Mouse (Mus musculus): ENCODE data around the gene Tcf7l1.

Gene Tcf7l1

DNA sequence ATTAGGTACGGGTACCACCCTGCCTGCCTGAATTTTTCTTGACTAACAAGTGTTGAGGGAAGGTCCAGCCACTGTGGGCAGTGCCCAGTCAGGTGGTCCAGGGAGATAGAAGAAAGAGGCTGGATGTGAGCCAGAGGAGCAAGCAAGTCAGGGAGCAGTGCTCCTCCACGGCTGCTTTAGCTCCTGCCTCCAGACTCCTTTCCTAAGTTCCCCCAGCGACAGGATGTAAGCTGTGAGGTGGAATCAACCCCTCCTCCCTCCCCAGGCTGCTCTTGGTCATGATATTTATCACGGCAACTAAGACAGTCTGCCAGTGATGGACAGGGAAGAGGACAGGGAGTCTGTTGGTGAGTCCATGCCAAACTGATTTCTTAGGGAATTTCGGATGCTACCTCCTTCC, 195.1 kb downstream of the Tcf7l1 start:
- in situ Hi-C loops (cut with MboI, MseI), result no loop called here

DNA sequence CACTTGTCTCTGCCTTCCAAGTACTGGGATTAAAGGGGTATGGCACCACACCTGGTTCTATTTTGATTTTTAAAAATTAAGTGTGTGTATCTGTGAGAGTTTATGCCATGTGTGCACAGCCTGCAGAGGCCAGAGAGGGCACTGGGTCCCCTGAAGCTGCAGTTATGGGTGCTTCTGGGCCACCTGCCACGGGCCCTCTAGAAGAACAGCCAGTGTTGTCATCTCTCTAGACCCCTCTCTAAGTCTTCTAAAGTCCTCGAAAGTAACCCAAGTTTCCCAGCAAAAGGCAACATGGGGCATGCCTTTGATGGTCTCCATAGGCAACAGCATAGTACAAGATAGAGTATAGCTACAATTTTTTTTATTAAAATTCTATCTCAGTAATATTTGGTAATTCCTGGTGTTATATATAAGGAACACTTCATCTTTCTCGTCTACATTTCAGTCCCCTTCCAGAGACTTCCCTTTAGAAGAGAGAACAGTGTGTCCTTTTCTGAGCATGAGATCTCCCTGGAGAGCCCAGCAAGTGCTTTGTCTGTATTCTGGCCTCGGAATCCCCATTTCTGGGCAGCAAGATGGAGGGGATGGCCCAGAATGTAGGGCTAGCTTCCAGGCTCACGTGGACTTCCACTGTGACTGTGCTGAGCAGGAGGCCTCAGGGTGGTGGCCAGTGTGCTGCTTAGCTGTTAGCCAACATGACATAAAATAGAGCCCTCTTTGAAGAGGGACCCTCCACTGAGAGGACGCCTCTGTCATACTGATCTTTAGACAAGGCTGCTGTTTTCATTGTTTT, 195.8 kb downstream of the Tcf7l1 start:
- in situ Hi-C loops (cut with MboI, MseI), result no loop called here

DNA sequence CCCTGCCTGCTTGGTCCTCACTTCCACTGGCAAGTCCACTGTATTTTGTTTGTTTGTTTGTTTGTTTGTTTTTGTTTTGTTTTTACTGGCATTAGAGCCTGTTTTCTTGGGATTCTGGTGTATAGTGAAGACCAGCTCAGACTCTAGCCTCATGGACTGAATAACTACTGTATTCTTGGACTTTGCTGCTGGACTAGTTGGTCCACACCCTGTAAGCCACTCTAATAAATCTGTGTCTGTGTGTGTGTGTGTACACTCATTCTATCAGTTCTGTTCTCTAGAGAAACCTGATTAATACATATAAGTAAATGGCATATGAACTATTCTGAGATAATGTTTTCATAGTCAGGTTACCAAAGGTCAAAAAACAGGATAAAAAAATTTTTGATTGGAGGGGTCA, 198.9 kb downstream of the Tcf7l1 start:
- in situ Hi-C loops (cut with MboI, MseI), result no loop called here

DNA sequence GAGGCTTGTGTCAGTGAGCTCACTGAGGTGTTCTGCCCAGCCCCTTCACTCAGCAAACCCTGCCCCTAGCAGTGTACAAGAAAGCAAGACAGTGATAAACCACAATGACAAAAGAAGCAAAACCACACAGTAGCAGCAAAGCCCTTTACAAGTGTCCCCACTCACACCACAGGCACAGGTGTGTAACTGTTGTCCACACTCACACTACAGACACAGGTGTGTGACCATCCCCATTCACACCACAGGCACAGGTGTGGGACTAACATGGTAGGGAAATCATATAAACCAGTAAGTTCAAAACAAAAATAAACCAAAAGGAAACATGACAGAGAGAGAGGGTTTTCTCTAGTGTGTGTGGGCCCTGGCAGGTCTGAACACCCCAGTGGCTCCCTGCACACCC, 200.7 kb downstream of the Tcf7l1 start:
- in situ Hi-C loops (cut with MboI, MseI), result no loop called here

DNA sequence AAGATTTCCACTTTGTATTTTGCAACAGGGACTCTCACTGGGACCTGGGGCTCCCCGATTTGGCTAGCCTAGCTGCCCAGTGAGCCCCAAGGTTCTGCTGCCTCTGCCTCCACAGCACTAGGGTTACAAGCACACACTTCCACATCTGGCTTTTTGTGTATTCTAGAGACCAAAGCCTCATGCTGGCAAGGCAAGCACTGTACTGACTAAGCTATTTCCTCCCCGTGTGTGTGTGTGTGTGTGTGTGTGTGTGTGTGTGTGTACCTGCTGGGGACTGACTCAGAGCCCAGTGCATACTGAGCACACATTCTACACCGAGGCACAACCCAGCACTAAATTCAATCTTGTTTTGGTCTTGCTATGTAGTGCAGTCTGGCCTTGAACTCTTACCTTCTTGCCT, 202.4 kb downstream of the Tcf7l1 start:
- in situ Hi-C loops (cut with MboI, MseI), result no loop called here

DNA sequence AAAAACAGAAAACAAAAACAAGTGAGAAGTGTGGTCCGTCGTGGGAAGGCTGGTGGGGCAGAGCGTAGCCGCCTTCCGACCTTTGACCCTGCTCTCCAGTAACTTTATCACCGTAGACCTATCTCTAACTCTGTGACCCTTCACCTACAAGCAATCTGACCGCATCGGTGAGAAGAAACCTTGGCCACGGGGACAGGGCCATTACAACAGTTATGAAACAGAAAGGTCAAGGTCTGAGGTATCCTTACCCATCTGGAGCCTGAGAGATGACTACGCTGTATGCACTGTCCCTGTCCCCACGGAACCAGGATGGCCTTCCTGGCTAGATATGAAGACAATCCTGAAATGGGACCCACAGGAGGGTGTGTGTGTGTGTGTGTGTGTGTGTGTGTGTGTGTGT, 204.9 kb downstream of the Tcf7l1 start:
- in situ Hi-C loops (cut with MboI, MseI), result no loop called here

DNA sequence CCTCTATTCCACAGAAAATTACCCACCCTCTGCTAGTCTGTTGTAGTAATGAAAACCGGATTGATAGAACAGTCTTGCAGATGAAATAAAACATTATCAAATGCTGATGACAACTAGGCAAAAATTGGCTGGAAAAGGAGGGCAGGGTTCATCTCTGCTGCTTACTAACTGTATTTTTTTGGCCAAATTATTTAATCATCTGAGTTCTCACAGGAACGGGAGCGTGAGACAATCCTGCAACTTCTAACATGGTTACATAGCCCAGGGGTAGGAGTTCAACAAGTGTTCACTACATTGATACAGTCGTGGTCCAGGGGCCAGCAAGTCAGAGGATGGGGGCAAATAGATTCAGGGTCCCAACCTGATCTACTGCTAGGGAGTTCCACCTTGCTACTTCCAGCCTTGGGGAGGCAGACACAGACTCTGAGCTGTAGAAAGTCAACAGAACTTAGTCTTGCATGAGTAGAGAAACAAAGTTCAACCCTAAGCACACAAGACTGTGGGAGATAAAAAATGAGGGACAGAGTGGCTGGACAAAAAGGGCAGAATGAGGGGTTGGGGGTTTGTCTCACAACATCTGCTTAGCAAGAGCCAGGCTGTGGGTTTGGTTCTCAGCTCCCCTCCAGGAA, 205.7 kb downstream of the Tcf7l1 start:
- in situ Hi-C loops (cut with MboI, MseI), result no loop called here

DNA sequence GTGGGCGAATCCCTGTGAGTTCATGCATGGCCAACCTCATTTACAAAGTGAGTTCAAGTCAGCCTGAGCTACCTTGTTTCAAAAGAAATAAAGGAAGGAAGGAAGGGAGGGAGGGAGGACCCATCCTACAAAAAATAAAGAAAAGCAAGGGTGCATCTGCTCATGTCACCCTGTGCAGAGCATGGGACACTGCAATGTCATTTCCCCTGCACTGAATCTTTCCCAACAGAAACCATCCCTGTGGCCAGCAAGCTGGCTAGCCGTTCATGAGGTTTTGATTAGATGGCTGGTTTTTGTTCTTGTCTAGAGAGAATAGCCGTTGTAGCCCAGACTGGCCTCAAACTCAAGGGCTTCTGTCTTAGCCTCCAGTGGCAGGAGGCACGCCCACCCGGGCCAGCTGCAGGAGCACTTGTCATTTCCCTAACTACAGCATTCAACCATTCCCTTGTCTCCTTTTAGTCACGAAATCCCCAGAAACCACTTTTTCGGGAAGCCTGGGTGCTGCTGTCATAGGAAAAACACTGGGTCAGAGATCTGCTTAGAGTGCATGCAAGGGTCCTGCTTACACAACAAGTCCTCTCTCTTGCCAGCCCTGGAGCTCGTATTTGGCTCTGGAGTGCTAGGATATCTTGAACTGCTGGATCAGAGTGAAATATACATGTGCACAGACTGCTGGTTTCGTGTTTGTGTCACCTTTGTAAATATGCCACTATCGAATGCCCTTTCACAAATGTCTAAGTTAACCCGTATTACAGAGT, 207.2 kb downstream of the Tcf7l1 start:
- in situ Hi-C loops (cut with MboI, MseI), result no loop called here

Measured in regulatory T cell (primary cell).